Mouse (Mus musculus): ENCODE data around the gene Srek1.

Srek1 gene

GRCm38 (mm10) chr13:103711406-103712025 is 62.9 kb downstream of the Srek1 start:
- no peak for DNase-seq

- peak in 1 of 2 experiments; percentile 28 for DNase-seq
These were observed 64.0 kb downstream of the Srek1 start for GRCm38 (mm10) chr13:103710359-103710781.

DNA sequence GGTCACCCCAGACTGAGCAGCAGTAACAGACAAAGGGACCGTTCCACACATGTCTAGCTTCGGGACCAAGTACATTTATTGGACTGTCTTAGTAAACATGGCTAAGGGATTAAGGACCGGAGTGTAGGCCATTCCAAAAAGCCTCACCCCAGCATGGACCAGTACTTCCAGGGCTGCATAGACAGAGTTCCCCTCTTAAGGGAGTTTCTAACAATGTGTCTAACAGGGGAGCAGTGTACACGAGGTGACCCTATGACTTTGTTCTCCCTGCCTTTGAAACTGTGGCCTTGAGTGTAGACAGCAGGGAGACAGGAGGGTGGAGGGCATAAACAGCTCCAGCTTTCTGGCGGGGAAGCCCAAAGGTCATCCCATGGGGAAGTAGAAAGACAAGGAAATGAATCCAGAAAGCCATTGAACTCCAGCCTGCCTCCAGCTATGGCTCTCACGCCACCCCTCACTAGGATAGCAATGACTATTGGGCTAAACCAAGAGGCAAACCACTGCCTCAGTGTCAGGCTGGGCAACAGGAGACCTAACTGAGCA is 68.9 kb downstream of the Srek1 start:
- DNase-seq: no peak

DNA sequence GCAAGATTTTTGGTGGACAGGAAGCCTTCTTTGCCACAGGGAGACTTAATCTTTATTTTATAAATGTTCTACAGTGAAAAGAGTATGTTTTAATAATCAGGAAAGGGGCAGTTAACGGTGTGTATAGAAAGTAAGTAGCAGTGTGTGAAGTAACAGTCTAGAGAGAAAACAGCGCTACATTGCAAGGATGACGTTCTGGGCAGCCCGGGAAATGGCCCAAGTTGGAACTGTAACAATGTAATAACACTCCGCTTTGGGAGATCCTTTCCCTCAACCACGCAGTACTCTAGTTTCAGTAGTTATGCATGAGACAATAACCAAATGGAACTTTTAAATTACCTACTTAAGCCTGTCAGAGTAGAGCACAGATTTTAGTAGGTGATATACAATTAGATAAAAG is 70.6 kb downstream of the Srek1 start:
- no peak for DNase-seq

DNA sequence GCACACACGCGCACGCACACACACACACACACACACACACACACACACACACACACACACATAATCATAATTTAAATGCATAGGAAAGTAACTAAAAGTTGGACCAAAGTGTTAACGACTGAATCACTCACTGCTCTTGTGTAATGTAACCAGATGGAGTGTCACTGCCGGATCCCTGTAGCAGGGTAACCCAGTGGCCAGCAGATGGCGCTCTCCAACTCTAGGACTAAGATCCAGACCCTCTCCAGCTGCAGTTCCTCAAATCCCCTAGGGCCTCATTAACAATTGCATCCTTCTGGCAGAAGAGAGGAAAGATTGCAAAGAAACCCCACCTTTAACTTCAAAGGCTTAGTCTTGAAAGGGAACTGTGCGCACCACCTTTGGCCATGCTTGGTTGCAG is 71.0 kb downstream of the Srek1 start:
- peak; percentile 33 to 65 for DNase-seq

DNA sequence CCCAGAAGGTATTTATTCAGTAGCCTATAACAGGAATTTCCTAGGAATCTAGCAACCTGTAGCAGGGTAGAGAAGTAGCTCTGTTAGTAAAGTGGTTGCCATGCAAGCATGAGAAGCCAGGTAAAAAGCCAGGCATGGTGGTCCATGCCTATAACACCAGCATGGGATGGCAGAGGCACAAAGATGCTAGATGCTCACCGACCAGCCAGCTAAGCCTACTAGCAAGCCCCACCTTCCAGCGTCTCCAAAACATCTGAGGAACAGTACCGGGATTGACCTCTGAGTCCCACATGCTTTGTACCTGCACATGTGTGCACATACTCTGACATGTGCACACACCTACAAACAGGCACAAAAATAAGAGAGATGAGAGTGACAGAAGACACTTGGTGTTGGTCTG is 72.1 kb downstream of the Srek1 start:
- DNase-seq: no peak

DNA sequence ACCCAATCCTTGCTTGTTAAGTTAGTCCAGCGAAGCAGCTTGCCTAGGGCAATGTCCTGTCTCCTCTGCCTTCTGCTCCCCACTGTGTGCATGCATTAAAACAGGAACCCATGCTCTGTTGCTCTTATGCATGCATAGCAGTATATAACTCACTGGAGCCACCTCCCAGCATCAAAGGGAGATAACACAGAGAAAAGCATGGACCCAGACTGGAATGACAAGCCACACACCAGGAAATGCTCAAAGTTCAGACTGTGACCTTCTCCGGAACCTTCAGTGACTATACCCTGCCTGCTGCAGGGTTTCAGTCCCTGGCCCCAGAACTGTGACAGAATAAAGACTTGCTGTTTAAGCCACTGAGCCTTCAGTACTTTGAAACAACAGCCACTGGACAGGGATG is 73.7 kb downstream of the Srek1 start:
- DNase-seq: no peak

- no peak for DNase-seq
These were observed 76.4 kb downstream of the Srek1 start for GRCm38 (mm10) chr13:103697993-103698392.

- DNase-seq: peak; percentile 28 to 51
These were observed 78.2 kb downstream of the Srek1 start for GRCm38 (mm10) chr13:103696164-103696563.

GRCm38 (mm10) chr13:103695456-103695855 is 79.0 kb downstream of the Srek1 start:
- no peak for DNase-seq

Measured in cerebellum, postnatal 25 days (tissue).